Mouse (Mus musculus) lung, embryonic 14.5 days (tissue): ENCODE measurements around the gene Rps18. TPM values are rescaled to one million over a fixed set of nuclear protein-coding genes. Genes with fewer than 3 reads are reported as not detected.
A peak's percentile ranks its signal among the peaks of the same experiment; 100 is the strongest.

ENCODE experiments used
- ATAC-seq: fragments of 200-750 bp; cut with Nextera tagmentation; 2 replicates; pipeline ENCODE4 v1.8.0; 2017; ENCODE audit warnings: mild to moderate bottlenecking, moderate TSS enrichment, moderate library complexity; ENCODE audit not compliant: insufficient read depth
- DNase-seq: peaks from one replicate; pipeline ENCODE4 v3.0.0-alpha.2; 2015
- H3K27ac ChIP-seq: fragments of 300-500 bp; sonication (generic); 2 replicates; pipeline ENCODE4 v1.5.1; 2014; ENCODE audit warnings: low read depth, mild to moderate bottlenecking, moderate library complexity
- H3K27me3 ChIP-seq: fragments of 300-500 bp; sonication (generic); 2 replicates; pipeline ENCODE4 v1.6.1; 2014; ENCODE audit warnings: low read length, control low read depth; ENCODE audit not compliant: insufficient read depth
- H3K36me3 ChIP-seq: fragments of 300-500 bp; sonication (generic); 2 replicates; pipeline ENCODE4 v1.6.1; 2014; ENCODE audit warnings: control low read depth; ENCODE audit not compliant: insufficient read depth
- H3K4me1 ChIP-seq: fragments of 300-500 bp; sonication (generic); 2 replicates; pipeline ENCODE4 v1.6.1; 2014; ENCODE audit warnings: antibody characterized with exemption, control low read depth; ENCODE audit not compliant: insufficient read depth
- H3K4me2 ChIP-seq: fragments of 300-500 bp; sonication (generic); 2 replicates; pipeline ENCODE4 v1.6.1; 2014; ENCODE audit warnings: mild to moderate bottlenecking
- H3K4me3 ChIP-seq: fragments of 300-500 bp; sonication (generic); 2 replicates; pipeline ENCODE4 v1.5.1; 2014; ENCODE audit warnings: low read depth, low read length
- H3K9ac ChIP-seq: fragments of 300-500 bp; sonication (generic); 2 replicates; pipeline ENCODE4 v1.6.1; 2014
- H3K9me3 ChIP-seq: fragments of 300-500 bp; sonication (generic); 2 replicates; pipeline ENCODE4 v1.6.1; 2016; ENCODE audit warnings: low read depth, low read length, control low read depth
- CTCF ChIP-seq: IDR thresholded peaks from 2 replicates; pipeline ENCODE4 v1.5.1; 2016; ENCODE audit warnings: antibody characterized with exemption, low read depth
- WGBS: fragments of 180-500 bp; shearing (Covaris S2); extraction: QIAGEN DNeasy Blood & Tissue Kit; methylation state at CpG from one replicate; pipeline ENCODE4 v1.1.7; 2014; 5-methylcytosine and 5-hydroxymethylcytosine counted together
- polyA plus RNA-seq: library from polyadenylated mRNA; unstranded; fragments of >200 nt; fragmentation: Nextera tagmentation; extraction: Ambion mirVana; gene quantifications from 2 replicates; pipeline ENCODE4 v1.2.1, GENCODE M21; 2014

The Rps18 gene
- polyA plus RNA-seq, 1 experiment from 2014 or later = 2,085 TPM

GRCm38 (mm10) chr17:33926207-33926932, 29.4 kb downstream of the Rps18 start:
- Histone ChIP-seq H3K36me3 (peaks cover 6% of the 10 kb centered on the region; the same call in 1 of the 2 replicates), H3K9ac (no peak overlapping the region), H3K9me3 (no peaks in the 10 kb centered on the region), H3K4me2 (no peak overlapping the region), H3K27ac (no peak overlapping the region), H3K27me3 (no peaks in the 10 kb centered on the region), H3K4me3 (no peak overlapping the region), H3K4me1 (no peaks in the 10 kb centered on the region)
- 72% methylated on average over 16 of the region's 17 CpGs for WGBS
- ATAC-seq = no peak
- DNase-seq = peak; percentile 41
- peak; percentile 53 for TF ChIP-seq CTCF

DNA sequence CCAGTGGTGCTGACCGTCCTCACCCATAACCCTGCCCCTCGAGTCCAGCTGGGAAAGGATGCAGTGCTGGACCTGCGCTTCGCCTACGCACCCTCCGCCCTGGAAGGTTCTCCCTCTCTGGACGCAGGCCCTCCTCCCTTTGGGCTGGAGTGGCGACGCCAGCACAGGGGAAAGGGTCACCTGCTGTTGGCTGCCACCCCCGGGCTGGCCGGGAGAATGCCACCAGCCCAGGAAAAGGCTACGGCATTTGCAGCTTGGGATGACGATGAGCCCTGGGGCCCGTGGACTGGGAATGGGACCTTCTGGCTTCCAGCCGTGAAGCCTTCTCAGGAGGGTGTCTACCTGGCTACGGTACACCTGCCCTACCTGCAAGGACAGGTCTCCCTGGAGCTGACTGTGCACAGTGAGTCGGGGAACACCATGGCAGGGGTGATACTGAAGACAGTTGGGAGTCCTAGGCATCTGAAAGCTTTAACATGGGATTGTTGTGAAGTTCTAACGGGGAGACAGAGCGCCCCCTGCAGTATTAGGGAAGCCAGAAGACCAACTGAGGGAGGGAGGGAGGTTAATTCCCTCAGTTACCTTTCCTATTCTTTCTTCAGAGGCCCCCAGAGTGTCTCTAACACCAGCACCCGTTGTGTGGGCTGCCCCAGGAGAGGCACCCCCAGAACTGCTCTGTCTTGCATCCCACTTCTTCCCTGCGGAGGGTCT, 30.2 kb downstream of the Rps18 start:
- 0 out of 2 replicates have a peak, but pooled peaks have one; percentile 15 for TF ChIP-seq CTCF

GRCm38 (mm10) chr17:33924577-33925283, 31.1 kb downstream of the Rps18 start:
- Histone ChIP-seq H3K4me3 (no peak overlapping the region), H3K27ac (no peak overlapping the region), H3K4me2 (no peak overlapping the region), H3K9me3 (no peaks in the 10 kb centered on the region), H3K4me1 (no peaks in the 10 kb centered on the region), H3K27me3 (no peaks in the 10 kb centered on the region), H3K9ac (no peak overlapping the region), H3K36me3 (peaks cover 6% of the 10 kb centered on the region; the same call in 1 of the 2 replicates)
- DNase-seq = peak; percentile 42
- WGBS = 83% methylated on average over 10 of the region's 10 CpGs
- peak; percentile 65 for TF ChIP-seq CTCF
- ATAC-seq = no peak

More for the DNA sequence above, 30.2 kb downstream of the Rps18 start:
- H3K36me3 ChIP-seq = peaks cover 6% of the 10 kb centered on the region; the same call in 1 of the 2 replicates
- ATAC-seq = no peak
- no peaks in the 10 kb centered on the region for H3K9me3 ChIP-seq
- DNase-seq = no peak
- no peaks in the 10 kb centered on the region for H3K27me3 ChIP-seq
- H3K4me2 ChIP-seq = no peak overlapping the region
- no peaks in the 10 kb centered on the region for H3K4me1 ChIP-seq
- no peak overlapping the region for H3K4me3 ChIP-seq
- H3K27ac ChIP-seq = no peak overlapping the region
- H3K9ac ChIP-seq = no peak overlapping the region
- 81% methylated on average over 21 of the region's 21 CpGs for WGBS

GRCm38 (mm10) chr17:33921361-33921760, 34.4 kb downstream of the Rps18 start:
- no peak overlapping the region for H3K4me3 ChIP-seq
- H3K9me3 ChIP-seq = no peaks in the 10 kb centered on the region
- 79% methylated on average over 7 of the region's 7 CpGs for WGBS
- no peak for TF ChIP-seq CTCF
- DNase-seq = no peak
- H3K36me3 ChIP-seq = peaks cover 20% of the 10 kb centered on the region; the same call in 1 of the 2 replicates
- ATAC-seq = no peak
- H3K4me2 ChIP-seq = no peak overlapping the region
- peaks cover 5% of the 10 kb centered on the region; the same call in 1 of the 2 replicates for H3K4me1 ChIP-seq
- H3K27me3 ChIP-seq = no peaks in the 10 kb centered on the region
- no peak overlapping the region for H3K9ac ChIP-seq
- no peak overlapping the region for H3K27ac ChIP-seq

GRCm38 (mm10) chr17:33920282-33921097, 35.3 kb downstream of the Rps18 start:
- WGBS = 1% methylated on average over 36 of the region's 36 CpGs
- H3K4me1 ChIP-seq = peaks cover 5% of the 10 kb centered on the region; the same call in 1 of the 2 replicates
- TF ChIP-seq CTCF = peak; percentile 87

More at GRCm38 (mm10) chr17:33920282-33921097, 35.3 kb downstream of the Rps18 start:
- H3K27ac ChIP-seq = peak overlapping the region; percentile 84
- ATAC-seq (peak; percentile 71), DNase-seq (peak; percentile 95)
- H3K4me2 ChIP-seq = peak overlapping the region; percentile 100
- H3K36me3 ChIP-seq = peaks cover 16% of the 10 kb centered on the region; the same call in 1 of the 2 replicates
- H3K9ac ChIP-seq = peak overlapping the region; percentile 71
- peak overlapping the region; percentile 68 for H3K4me3 ChIP-seq
- no peaks in the 10 kb centered on the region for H3K9me3 ChIP-seq
- no peaks in the 10 kb centered on the region for H3K27me3 ChIP-seq
